Mouse (Mus musculus): ENCODE measurements at regions not wholly inside any gene's neighbourhood (a gene's known extent, or its start where the extent isn't known, plus 50 kb on each side); places are given as distances from the start of the nearest gene placed in this dataset.

DNA sequence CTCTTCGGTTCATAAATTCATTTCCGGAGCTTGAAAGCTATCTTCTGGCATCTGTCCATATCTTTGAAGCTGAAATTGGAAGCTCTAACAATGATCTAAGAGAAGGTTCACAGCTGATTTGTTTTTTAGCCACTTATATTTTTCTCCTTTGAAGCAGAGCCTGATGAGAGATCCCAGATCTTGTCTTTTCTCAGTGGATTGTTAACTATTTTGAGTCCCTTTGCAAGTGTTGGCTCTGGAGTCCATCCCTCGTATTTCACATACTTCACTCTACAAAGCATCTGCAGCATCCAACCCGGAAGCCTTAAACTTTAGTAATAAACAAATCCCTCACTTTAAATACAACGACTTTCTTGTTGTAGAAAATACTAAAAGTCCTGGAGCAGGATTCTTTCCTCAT is 85.6 kb upstream of the Grik1 start:
- TF ChIP-seq CTCF (IDR thresholded peaks at IDR 0.05; ENCODE audit: low read depth, low read length) (no peak), POLR2A (IDR thresholded peaks at IDR 0.05; ENCODE audit: extremely low read depth, insufficient read depth, low read length) (no peak)
